Mouse (Mus musculus): ENCODE data around the gene Gm28079. TPM values are rescaled to one million over a fixed set of nuclear protein-coding genes. Genes with fewer than 3 reads are reported as not detected.
"Not testable (repeated sequence)": the region's sequence is repeated elsewhere in the genome, so short reads cannot be mapped to it uniquely, and the experiment has no call there.

Gm28079 gene
- polyA plus RNA-seq (2012; ENCODE audit: insufficient read depth, insufficient read length, missing spikeins): not detected in 2 replicates

- not testable (repeated sequence) for H3K27ac ChIP-seq (ENCODE audit: insufficient read depth, low read depth, low read length); H3K4me1 ChIP-seq (ENCODE audit: control insufficient read depth, insufficient read depth, low read length); H3K4me3 ChIP-seq (ENCODE audit: insufficient read depth, low read length)
Measured at GRCm38 (mm10) chrY:70014799-70015198, at the start of gene Gm28079. Gene Gm28079 (minus strand): TSS chrY:70014899.

All from bone marrow macrophage, adult 2 months (primary cell).